Mouse (Mus musculus): ENCODE measurements at regions not wholly inside any gene's neighbourhood (a gene's known extent, or its start where the extent isn't known, plus 50 kb on each side); places are given as distances from the start of the nearest gene placed in this dataset.

DNA sequence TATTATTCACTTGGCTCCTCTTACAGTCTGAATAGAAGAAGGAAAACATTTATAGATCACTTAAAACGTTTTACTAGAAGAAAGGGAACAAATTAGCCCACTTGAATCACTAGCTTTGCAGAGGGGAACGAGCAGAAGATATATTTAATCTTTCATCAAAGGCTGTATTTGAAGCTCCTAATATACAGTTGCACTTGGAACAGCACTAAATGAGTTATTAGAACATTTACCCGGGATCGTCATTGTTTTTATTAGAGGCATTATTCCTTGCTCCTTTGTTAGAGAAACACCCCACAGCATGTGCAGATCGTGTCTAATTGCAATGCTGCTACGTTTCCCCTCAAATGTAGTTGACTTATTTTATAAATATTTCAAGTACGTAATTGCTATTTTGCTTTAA lies 127.5 kb upstream of the Pgrmc2 start:
- H3K79me2 ChIP-seq (replicated peaks; ENCODE audit: control insufficient read depth, extremely low read depth, insufficient read depth, poor library complexity, severe bottlenecking), result no peaks in the 10 kb centered on the region
- TF ChIP-seq TCF12 (IDR thresholded peaks at IDR 0.05; ENCODE audit: low read depth, low read length) (no peak), POLR2AphosphoS2 (IDR thresholded peaks at IDR 0.05; ENCODE audit: low read depth, low read length) (no peak), USF2 (conservative IDR thresholded peaks at IDR 0.05; ENCODE audit: low read depth, low read length) (no peak), RCOR1 (conservative IDR thresholded peaks at IDR 0.05; ENCODE audit: low read depth, low read length) (no peak), MAZ (IDR thresholded peaks at IDR 0.05; ENCODE audit: low read depth, low read length) (no peak), ZNF384 (IDR thresholded peaks at IDR 0.05; ENCODE audit: low read depth, low read length) (no peak), ZMIZ1 (IDR thresholded peaks at IDR 0.05; ENCODE audit: low read depth, low read length) (no peak), E2F4 (IDR thresholded peaks at IDR 0.05; ENCODE audit: insufficient replicate concordance, low read depth, low read length) (no peak), BHLHE40 (IDR thresholded peaks at IDR 0.05; ENCODE audit: low read depth, low read length) (no peak), RAD21 (IDR thresholded peaks at IDR 0.05; ENCODE audit: low read depth, low read length) (no peak), SMC3 (IDR thresholded peaks at IDR 0.05; ENCODE audit: low read depth, low read length) (no peak), HCFC1 (IDR thresholded peaks at IDR 0.05; ENCODE audit: low read depth, low read length) (no peak), CHD2 (IDR thresholded peaks at IDR 0.05; ENCODE audit: low read length) (no peak), NRF1 (IDR thresholded peaks at IDR 0.05; ENCODE audit: low read depth, low read length) (no peak), KAT2A (IDR thresholded peaks at IDR 0.05; ENCODE audit: insufficient replicate concordance, low read length) (no peak), UBTF (IDR thresholded peaks at IDR 0.05; ENCODE audit: low read depth, low read length) (no peak), IRF4 (IDR thresholded peaks at IDR 0.05; ENCODE audit: low read depth, low read length) (no peak)
- no peaks in the 10 kb centered on the region for H3K27me3 ChIP-seq (replicated peaks)
- H3K4me1 ChIP-seq (ENCODE audit: control insufficient read depth in 1 of 2, insufficient read depth in 2 of 2), result no peaks in the 10 kb centered on the region
- DNase-seq (ENCODE audit: extremely low read depth), result no peak
- H3K9me3 ChIP-seq (replicated peaks; ENCODE audit: low read length), result no peaks in the 10 kb centered on the region
- dilution Hi-C loops (cut with MboI; ENCODE audit: extremely low pct_ligation_motif_present, extremely low pct_unique_long_range_greater_than_20kb, low sequenced_read_pairs) (no loop called here), in situ Hi-C loops (cut with MboI; ENCODE audit: low pct_ligation_motif_present, low pct_unique_long_range_greater_than_20kb, low sequenced_read_pairs) (no loop called here)
- H3K36me3 ChIP-seq (replicated peaks in 1 of 2; ENCODE audit: control insufficient read depth in 1 of 2, insufficient read depth in 1 of 2, low read length in 1 of 2), result no peaks in the 10 kb centered on the region
- H3K4me2 ChIP-seq (ENCODE audit: insufficient read depth, low read depth, poor library complexity, severe bottlenecking), result no peak overlapping the region
- no peak overlapping the region for H3K4me3 ChIP-seq (replicated peaks in 1 of 3; ENCODE audit: low read depth in 2 of 3, low read length in 2 of 3, poor library complexity in 1 of 3)
- H3K9ac ChIP-seq (ENCODE audit: insufficient read depth, low read depth), result no peak overlapping the region
- no peak overlapping the region for H3K27ac ChIP-seq (ENCODE audit: insufficient read depth, low read depth)

DNA sequence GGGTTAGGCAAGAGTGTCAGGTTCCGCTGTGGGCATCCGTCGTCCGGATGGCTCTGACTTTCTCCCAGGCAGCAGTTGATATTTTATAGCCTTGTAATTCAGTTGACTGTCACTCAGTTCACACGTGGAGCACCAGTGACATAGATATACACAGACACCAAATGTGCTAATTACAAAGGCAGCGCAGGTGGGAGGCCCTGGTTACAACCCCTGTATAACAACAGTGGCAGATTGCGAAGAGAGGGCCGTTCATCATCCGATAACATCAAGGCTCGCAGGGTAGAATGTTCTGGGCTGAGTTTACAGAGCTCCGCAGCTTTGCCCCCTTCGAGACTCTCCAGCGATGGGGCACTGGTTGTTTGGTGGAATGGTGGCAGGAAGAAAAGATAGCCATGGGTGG lies 120.0 kb upstream of the Pgrmc2 start:
- Histone ChIP-seq H3K79me2 (replicated peaks; ENCODE audit: control insufficient read depth, extremely low read depth, insufficient read depth, poor library complexity, severe bottlenecking) (no peaks in the 10 kb centered on the region), H3K4me3 (replicated peaks in 1 of 3; ENCODE audit: low read depth in 2 of 3, low read length in 2 of 3, poor library complexity in 1 of 3) (no peak overlapping the region), H3K9me3 (replicated peaks; ENCODE audit: low read length) (no peaks in the 10 kb centered on the region), H3K9ac (ENCODE audit: insufficient read depth, low read depth) (no peak overlapping the region), H3K36me3 (replicated peaks in 1 of 2; ENCODE audit: control insufficient read depth in 1 of 2, insufficient read depth in 1 of 2, low read length in 1 of 2) (no peaks in the 10 kb centered on the region), H3K27ac (ENCODE audit: insufficient read depth, low read depth) (no peak overlapping the region), H3K4me2 (ENCODE audit: insufficient read depth, low read depth, poor library complexity, severe bottlenecking) (no peak overlapping the region), H3K4me1 (ENCODE audit: control insufficient read depth in 1 of 2, insufficient read depth in 2 of 2) (peaks cover 0 to 7% of the 10 kb centered on the region in 2 experiments; a peak in 1 of 4 replicates), H3K27me3 (replicated peaks) (no peaks in the 10 kb centered on the region)
- TF ChIP-seq IRF4 (IDR thresholded peaks at IDR 0.05; ENCODE audit: low read depth, low read length), result no peak
- no peak for TF ChIP-seq CHD1 (IDR thresholded peaks at IDR 0.05; ENCODE audit: low read depth, low read length)
- TF ChIP-seq ZNF384 (IDR thresholded peaks at IDR 0.05; ENCODE audit: low read depth, low read length), result no peak
- TF ChIP-seq GABPA (IDR thresholded peaks at IDR 0.05; ENCODE audit: insufficient replicate concordance, low read depth, low read length), result no peak
- no peak for TF ChIP-seq SIN3A (IDR thresholded peaks at IDR 0.05; ENCODE audit: low read length)
- TF ChIP-seq JUN (IDR thresholded peaks at IDR 0.05; ENCODE audit: insufficient read depth, low read depth, low read length), result no peak
- no peak for TF ChIP-seq MAX (IDR thresholded peaks at IDR 0.05; ENCODE audit: low read length)
- no peak for TF ChIP-seq RAD21 (IDR thresholded peaks at IDR 0.05; ENCODE audit: low read depth, low read length)
- TF ChIP-seq E2F4 (IDR thresholded peaks at IDR 0.05; ENCODE audit: insufficient replicate concordance, low read depth, low read length), result no peak
- no peak for TF ChIP-seq ELF1 (IDR thresholded peaks at IDR 0.05; ENCODE audit: low read depth, low read length)
- TF ChIP-seq CTCF (conservative IDR thresholded peaks at IDR 0.05 in 1 of 2, IDR thresholded peaks at IDR 0.05 in 1 of 2; ENCODE audit: low read depth in 2 of 2, low read length in 2 of 2), result no peak
- no peak for TF ChIP-seq MXI1 (IDR thresholded peaks at IDR 0.05; ENCODE audit: low read depth, low read length)
- no peak for TF ChIP-seq RCOR1 (conservative IDR thresholded peaks at IDR 0.05; ENCODE audit: low read depth, low read length)
- no peak for TF ChIP-seq BHLHE40 (IDR thresholded peaks at IDR 0.05; ENCODE audit: low read depth, low read length)
- no peak for TF ChIP-seq NRF1 (IDR thresholded peaks at IDR 0.05; ENCODE audit: low read depth, low read length)
- TF ChIP-seq ZMIZ1 (IDR thresholded peaks at IDR 0.05; ENCODE audit: low read depth, low read length), result no peak
- TF ChIP-seq MAFK (IDR thresholded peaks at IDR 0.05; ENCODE audit: insufficient replicate concordance, low read length), result no peak
- no peak for TF ChIP-seq POLR2A (IDR thresholded peaks at IDR 0.05; ENCODE audit: low read depth, low read length)
- no peak for TF ChIP-seq MEF2A (IDR thresholded peaks at IDR 0.05; ENCODE audit: borderline replicate concordance, low read depth, low read length)
- in situ Hi-C loops (cut with MboI; ENCODE audit: low pct_ligation_motif_present, low pct_unique_long_range_greater_than_20kb, low sequenced_read_pairs), result no loop called here
- no peak for DNase-seq (ENCODE audit: extremely low read depth)
- dilution Hi-C loops (cut with MboI; ENCODE audit: extremely low pct_ligation_motif_present, extremely low pct_unique_long_range_greater_than_20kb, low sequenced_read_pairs), result no loop called here

Measured in CH12.LX (cell line).